Mouse (Mus musculus) neural tube, embryonic 15.5 days (tissue): ENCODE results near the gene Rrbp1. TPM values are rescaled to one million over a fixed set of nuclear protein-coding genes. Genes with fewer than 3 reads are reported as not detected.

Experiments
- ATAC-seq: fragments of 200-750 bp; cut with Nextera tagmentation; 2 replicates; pipeline ENCODE4 v1.8.0; 2017; ENCODE audit warnings: mild to moderate bottlenecking, moderate TSS enrichment, moderate library complexity; ENCODE audit not compliant: low FRiP score
- H3K27ac ChIP-seq: fragments of 300-500 bp; sonication (generic); replicated peaks from 2 replicates; pipeline ENCODE4 v1.5.1; 2015; ENCODE audit warnings: mild to moderate bottlenecking, inconsistent platforms
- H3K27me3 ChIP-seq: fragments of 300-500 bp; sonication (generic); replicated peaks from 2 replicates; pipeline ENCODE4 v1.6.1; 2015; ENCODE audit warnings: inconsistent platforms
- H3K36me3 ChIP-seq: fragments of 300-500 bp; sonication (generic); 2 replicates; pipeline ENCODE4 v1.6.1; 2015; ENCODE audit warnings: inconsistent platforms
- H3K4me1 ChIP-seq: fragments of 300-500 bp; sonication (generic); 2 replicates; pipeline ENCODE4 v1.6.1; 2015; ENCODE audit warnings: inconsistent platforms
- H3K4me2 ChIP-seq: fragments of 300-500 bp; sonication (generic); 2 replicates; pipeline ENCODE4 v1.6.1; 2015; ENCODE audit warnings: inconsistent platforms, mild to moderate bottlenecking, moderate library complexity
- H3K4me3 ChIP-seq: fragments of 300-500 bp; sonication (generic); replicated peaks from 2 replicates; pipeline ENCODE4 v1.5.1; 2015; ENCODE audit warnings: mild to moderate bottlenecking, inconsistent platforms
- H3K9ac ChIP-seq: fragments of 300-500 bp; sonication (generic); replicated peaks from 2 replicates; pipeline ENCODE4 v1.6.1; 2015; ENCODE audit warnings: mild to moderate bottlenecking, inconsistent platforms
- H3K9me3 ChIP-seq: fragments of 300-500 bp; sonication (generic); replicated peaks from 2 replicates; pipeline ENCODE4 v1.6.1; 2016; ENCODE audit warnings: inconsistent platforms
- WGBS: fragments of 180-500 bp; shearing (Covaris S2); methylation state at CpG from one replicate; pipeline ENCODE4 v1.1.7; 2015; ENCODE audit warnings: mixed read lengths; 5-methylcytosine and 5-hydroxymethylcytosine counted together
- polyA plus RNA-seq: library from polyadenylated mRNA; unstranded; fragments of >200 nt; fragmentation: Nextera tagmentation; extraction: Ambion mirVana; gene quantifications from 2 replicates; pipeline ENCODE4 v1.2.1, GENCODE M21; 2015

Rrbp1 gene
- polyA plus RNA-seq, 1 experiment from 2014 or later = 38.6 TPM

DNA sequence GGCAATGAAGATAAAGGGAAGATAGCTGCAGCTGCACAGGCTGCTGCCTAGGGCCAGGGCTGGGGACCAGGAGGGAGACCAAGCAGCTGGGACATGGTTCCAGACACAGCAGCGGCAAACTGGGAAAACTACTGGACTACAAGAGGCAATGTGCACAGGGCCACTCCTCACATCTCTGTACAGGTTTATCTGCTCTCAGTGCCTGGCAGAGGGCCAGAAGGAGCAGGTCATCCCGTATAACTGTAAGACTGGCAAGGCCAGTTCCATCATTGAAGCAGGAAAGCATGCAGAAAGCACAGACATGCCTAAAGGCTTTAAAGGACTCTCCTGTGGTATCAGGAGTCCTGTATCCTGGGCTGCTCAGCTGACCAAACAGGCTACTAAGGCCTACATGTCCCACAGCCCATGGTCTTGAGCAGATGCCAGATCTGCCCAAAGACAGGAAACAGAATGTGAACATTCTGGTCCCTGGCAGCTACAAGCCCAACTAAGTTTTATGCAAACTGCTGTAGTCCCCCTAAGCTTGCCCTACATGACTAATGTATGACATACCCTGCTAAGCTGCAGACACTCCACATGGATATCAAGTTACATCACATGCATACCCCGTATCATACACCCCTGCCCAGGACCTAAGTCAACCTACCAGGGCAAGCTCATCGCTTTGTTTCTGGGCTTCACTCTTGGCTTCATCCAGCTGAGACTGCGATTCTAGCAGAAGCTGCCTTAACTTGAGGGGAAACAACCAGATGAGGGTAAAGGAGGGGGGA lies 59.3 kb downstream of the Rrbp1 start:
- H3K9ac ChIP-seq = no peak overlapping the region
- H3K4me2 ChIP-seq = no peak overlapping the region
- H3K36me3 ChIP-seq = peaks cover 90% of the 10 kb centered on the region
- no peak for ATAC-seq
- 91% methylated on average over 5 of the region's 5 CpGs for WGBS
- H3K9me3 ChIP-seq = no peaks in the 10 kb centered on the region
- no peak overlapping the region for H3K27ac ChIP-seq
- no peaks in the 10 kb centered on the region for H3K4me1 ChIP-seq
- H3K4me3 ChIP-seq = no peak overlapping the region
- no peaks in the 10 kb centered on the region for H3K27me3 ChIP-seq

DNA sequence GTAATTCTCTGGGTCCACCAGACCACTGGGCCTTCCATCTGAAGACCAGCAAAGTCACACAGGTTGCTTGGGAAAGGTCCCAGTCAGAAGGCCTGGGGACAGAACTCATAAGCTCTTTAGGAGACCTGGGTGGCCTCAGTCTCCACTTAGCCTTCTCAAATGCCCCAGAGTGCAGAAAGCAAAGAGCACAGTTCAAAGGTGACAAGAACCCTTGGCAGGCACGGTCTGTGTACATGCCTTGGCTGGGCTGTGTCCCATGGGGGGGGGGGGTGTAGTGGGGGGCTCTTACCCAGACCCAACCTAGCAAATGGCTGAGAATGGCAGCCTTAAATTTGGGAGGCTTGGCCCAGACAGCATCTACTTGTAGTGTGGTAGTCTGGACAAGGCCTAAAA lies 60.0 kb downstream of the Rrbp1 start:
- H3K9ac ChIP-seq = no peak overlapping the region
- H3K27ac ChIP-seq = no peak overlapping the region
- no peaks in the 10 kb centered on the region for H3K9me3 ChIP-seq
- 89% methylated on average over 1 of the region's 1 CpGs for WGBS
- H3K36me3 ChIP-seq = peaks cover 89% of the 10 kb centered on the region
- H3K27me3 ChIP-seq = no peaks in the 10 kb centered on the region
- H3K4me3 ChIP-seq = no peak overlapping the region
- H3K4me2 ChIP-seq = no peak overlapping the region
- H3K4me1 ChIP-seq = no peaks in the 10 kb centered on the region
- ATAC-seq = no peak

DNA sequence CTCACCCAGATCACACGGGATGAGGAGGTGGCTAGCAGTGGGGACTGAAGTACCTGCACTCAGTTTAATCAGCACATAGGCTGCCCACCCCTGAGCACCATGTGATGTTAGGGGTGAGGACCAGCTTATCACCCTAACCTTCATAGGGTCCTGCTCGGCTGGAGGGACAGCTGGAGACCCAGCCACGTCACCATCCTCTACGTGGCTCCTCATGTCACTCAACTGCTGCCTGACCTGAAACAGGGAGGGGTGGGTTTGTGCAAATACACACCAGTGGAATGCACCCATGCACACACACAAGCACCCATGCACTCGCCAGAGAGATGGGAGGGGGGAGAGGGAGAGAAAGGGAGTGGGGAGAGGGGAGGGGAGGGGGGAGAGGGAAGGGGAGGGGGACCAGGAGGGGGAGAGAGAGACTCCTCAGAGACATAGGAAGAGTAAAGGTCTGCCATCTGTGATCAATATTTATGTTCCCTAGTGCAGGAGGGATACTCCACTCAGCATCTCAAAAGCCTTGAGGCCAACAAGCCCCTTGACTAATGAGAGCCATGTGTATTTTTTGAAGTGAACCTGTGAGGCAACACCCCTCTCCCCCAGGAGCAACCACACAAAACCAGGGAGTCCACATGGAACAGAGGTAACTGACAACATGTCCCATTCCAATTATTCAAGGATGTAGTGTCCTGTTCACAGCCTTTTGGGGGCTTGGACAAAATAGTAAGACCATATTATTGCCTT lies 60.6 kb downstream of the Rrbp1 start:
- WGBS = 94% methylated on average over 5 of the region's 5 CpGs
- no peak overlapping the region for H3K4me2 ChIP-seq
- H3K9me3 ChIP-seq = no peaks in the 10 kb centered on the region
- no peaks in the 10 kb centered on the region for H3K27me3 ChIP-seq
- H3K4me3 ChIP-seq = no peak overlapping the region
- H3K4me1 ChIP-seq = no peaks in the 10 kb centered on the region
- H3K9ac ChIP-seq = no peak overlapping the region
- H3K36me3 ChIP-seq = peaks cover 91% of the 10 kb centered on the region
- H3K27ac ChIP-seq = no peak overlapping the region
- no peak for ATAC-seq

DNA sequence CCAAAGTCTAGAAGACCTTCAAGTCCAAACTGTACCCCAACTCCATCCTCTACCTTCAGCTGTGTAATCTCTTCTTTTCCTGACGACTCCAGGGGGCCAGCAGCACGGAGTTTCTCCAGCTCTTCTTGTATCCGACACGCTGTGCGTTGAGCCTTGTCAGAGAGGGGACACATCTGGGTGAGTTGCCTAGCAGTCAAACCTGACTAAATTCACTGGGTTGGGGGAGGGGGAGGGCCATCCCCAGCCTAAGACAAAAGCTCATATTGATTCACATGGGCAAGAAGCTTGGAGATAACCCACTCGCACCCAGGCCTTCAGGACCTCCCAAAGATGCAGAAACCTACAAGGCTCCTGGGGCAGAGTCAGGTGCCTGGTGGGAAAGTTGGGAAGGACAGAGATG lies 61.8 kb downstream of the Rrbp1 start:
- H3K36me3 ChIP-seq = peaks cover 88% of the 10 kb centered on the region
- no peak for ATAC-seq
- no peak overlapping the region for H3K27ac ChIP-seq
- no peaks in the 10 kb centered on the region for H3K27me3 ChIP-seq
- H3K9ac ChIP-seq = no peak overlapping the region
- 94% methylated on average over 6 of the region's 6 CpGs for WGBS
- no peaks in the 10 kb centered on the region for H3K4me1 ChIP-seq
- H3K4me3 ChIP-seq = no peak overlapping the region
- H3K9me3 ChIP-seq = no peaks in the 10 kb centered on the region
- no peak overlapping the region for H3K4me2 ChIP-seq

DNA sequence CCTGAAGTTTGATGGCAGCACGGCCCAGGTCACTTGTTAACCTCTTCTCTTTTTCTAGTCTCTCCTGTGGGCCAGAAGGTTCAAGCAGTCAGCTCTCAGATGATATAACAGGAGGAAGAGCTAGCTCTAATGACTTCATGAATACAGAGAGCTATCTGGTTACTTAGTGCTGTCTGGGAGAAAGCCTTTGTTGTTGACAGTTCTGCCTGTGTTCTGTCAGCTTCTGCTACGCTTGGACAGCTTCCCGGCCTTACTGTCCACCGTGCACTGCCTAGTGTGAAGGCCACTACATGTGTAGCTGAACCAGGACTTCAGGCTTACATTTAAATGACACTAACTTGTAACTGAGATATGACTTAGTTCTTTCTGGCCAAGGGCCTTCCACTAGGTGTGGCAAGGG lies 62.6 kb downstream of the Rrbp1 start:
- H3K9me3 ChIP-seq = no peaks in the 10 kb centered on the region
- 86% methylated on average over 4 of the region's 4 CpGs for WGBS
- no peak overlapping the region for H3K27ac ChIP-seq
- no peak for ATAC-seq
- H3K4me2 ChIP-seq = no peak overlapping the region
- no peak overlapping the region for H3K4me3 ChIP-seq
- peaks cover 86% of the 10 kb centered on the region for H3K36me3 ChIP-seq
- H3K9ac ChIP-seq = no peak overlapping the region
- H3K27me3 ChIP-seq = no peaks in the 10 kb centered on the region
- no peaks in the 10 kb centered on the region for H3K4me1 ChIP-seq

DNA sequence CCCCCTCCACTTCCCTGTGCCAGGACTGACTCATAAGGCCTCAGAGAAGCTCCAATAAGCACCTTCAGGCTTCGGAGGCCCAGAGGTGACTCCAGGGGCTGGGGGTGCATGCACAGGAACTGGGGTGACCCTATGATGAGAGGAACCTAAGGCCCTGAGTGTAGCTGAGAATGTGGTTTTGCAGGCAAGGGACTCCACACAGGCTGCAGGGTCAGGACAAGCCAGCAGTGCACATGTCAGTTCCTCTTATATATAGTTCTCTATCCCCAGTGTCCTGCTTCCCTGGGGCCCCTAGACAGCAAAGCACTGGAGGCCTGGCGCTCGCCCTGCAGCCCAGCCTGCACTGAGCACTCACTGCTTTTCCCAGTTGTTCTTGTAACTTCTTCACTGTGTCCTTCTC lies 63.1 kb downstream of the Rrbp1 start:
- Histone ChIP-seq H3K27me3 (no peaks in the 10 kb centered on the region), H3K9ac (no peak overlapping the region), H3K4me1 (no peaks in the 10 kb centered on the region), H3K4me3 (no peak overlapping the region), H3K36me3 (peaks cover 85% of the 10 kb centered on the region), H3K9me3 (no peaks in the 10 kb centered on the region), H3K27ac (no peak overlapping the region), H3K4me2 (no peak overlapping the region)
- no peak for ATAC-seq
- 93% methylated on average over 3 of the region's 3 CpGs for WGBS

DNA sequence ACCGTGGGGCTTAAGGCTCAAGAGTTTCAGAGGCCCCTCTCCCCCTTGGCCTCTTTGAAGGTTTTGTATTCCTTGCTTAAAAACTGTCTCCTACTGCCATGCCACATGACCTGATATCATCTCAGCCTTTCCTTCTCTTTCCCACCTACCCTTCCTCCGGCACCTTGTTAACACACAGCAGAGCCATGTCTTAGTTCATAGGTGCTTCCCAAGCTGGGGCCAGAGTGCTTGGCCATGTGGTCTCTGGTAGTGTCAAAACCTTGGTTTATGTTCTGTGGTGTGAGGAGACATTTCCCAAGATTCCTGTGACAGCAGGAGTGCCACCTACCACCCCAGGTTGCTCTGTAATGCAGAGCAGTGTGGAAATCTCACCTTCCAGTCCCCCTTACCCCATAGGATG lies 64.7 kb downstream of the Rrbp1 start:
- Histone ChIP-seq H3K9me3 (no peaks in the 10 kb centered on the region), H3K9ac (no peak overlapping the region), H3K4me1 (no peaks in the 10 kb centered on the region), H3K4me2 (no peak overlapping the region), H3K4me3 (no peak overlapping the region), H3K36me3 (peaks cover 77% of the 10 kb centered on the region), H3K27me3 (no peaks in the 10 kb centered on the region), H3K27ac (no peak overlapping the region)
- no peak for ATAC-seq
- 98% methylated on average over 2 of the region's 2 CpGs for WGBS

DNA sequence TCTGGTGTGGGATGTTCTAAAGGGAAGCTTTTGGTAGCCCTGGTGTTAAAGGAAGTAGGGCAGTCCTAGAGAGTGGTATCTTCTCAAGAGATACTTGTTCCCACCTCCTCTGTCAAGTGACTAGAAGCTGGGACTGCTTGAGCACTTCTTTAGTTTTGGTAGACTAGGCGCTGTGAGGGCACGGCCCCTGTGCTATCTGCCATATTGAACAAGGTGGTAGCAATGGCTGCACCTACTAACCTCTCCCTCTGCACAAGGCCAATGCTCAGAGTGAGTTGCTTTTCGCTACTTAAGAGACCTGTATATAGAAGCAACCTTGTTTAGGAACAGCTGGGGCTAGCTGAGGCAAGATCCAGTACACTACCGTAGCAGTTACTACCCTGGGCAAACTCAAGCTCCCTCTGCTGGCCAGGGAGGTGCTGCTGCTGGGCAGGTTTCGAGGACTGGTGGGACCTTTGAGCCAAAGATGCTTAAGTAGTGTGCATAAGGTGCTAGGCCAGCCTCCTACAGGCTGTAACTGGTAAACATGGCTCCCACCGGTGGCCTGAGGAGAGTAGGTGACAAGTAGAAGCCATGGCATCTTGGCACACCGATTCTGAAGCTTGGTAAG lies 65.5 kb downstream of the Rrbp1 start:
- H3K36me3 ChIP-seq = peaks cover 78% of the 10 kb centered on the region
- no peak overlapping the region for H3K9ac ChIP-seq
- H3K4me2 ChIP-seq = no peak overlapping the region
- H3K27me3 ChIP-seq = no peaks in the 10 kb centered on the region
- no peak overlapping the region for H3K27ac ChIP-seq
- no peak overlapping the region for H3K4me3 ChIP-seq
- H3K9me3 ChIP-seq = no peaks in the 10 kb centered on the region
- no peaks in the 10 kb centered on the region for H3K4me1 ChIP-seq
- ATAC-seq = no peak
- WGBS = 93% methylated on average over 7 of the region's 7 CpGs

DNA sequence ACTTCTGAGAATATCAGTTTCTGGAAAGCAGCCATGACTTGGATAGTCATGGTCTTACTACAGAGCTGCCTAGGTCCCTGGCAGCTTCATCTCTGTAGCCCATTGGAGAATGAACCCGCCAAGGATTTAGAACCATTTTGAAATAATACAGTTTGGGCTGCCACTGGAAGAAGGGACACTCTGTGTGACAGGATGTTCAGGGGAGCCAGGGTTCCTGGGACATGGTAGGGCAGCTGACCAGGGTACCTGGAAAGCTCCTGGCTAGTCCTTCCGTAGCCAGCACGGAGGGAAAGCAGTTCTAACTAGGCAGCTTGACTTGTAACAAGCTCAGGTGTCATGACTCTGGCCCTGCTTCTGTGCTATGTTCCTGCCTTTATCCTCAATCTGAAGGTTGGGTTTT lies 66.3 kb downstream of the Rrbp1 start:
- 95% methylated on average over 3 of the region's 3 CpGs for WGBS
- no peaks in the 10 kb centered on the region for H3K9me3 ChIP-seq
- no peak for ATAC-seq

DNA sequence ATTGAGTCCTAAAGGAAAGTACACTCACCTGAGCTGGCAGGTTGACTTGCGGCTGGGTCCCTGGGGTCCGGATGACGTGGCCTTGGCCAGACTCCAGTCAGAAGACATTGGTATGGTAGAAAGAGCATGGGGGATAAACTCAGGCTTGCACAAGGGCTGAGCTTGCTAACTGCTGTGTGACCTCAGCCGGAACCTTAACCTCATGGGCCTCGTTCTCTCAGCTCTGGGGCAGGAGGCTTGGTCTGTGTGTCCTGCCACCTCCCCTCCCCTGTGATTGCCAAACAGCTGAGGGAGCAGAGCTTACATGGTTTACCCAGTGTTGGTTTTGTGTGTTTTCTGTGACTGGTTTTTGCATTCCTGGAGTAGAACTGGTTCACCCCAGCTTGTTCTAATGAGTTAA lies 70.7 kb downstream of the Rrbp1 start:
- ATAC-seq = no peak

More for the DNA sequence above, 66.3 kb downstream of the Rrbp1 start:
- Histone ChIP-seq H3K27ac (no peak overlapping the region), H3K27me3 (no peaks in the 10 kb centered on the region), H3K36me3 (peaks cover 81% of the 10 kb centered on the region), H3K4me1 (no peaks in the 10 kb centered on the region), H3K4me2 (no peak overlapping the region), H3K9ac (no peak overlapping the region), H3K4me3 (no peak overlapping the region)

DNA sequence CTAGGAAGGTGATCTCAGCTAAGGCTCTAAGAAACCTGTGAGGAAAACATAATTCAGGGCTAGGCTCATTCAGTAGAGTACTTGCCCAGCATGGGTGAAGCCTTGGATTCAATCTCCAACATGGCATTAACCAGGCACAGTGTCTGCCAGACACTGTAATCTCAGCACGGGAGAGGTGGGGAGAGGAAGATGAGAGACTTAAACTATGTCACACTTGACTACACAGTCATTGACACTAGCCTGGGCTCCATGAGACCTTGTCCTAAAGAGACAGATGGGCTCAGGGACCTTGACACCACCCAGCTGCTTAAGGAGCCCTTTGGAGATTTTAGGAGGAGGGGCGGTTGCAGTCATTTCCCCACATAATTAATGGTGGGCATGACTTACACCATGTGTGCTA lies 73.2 kb downstream of the Rrbp1 start:
- peaks cover 26% of the 10 kb centered on the region for H3K36me3 ChIP-seq
- 0 out of 2 replicates have a peak, but pooled peaks cover 3% of the 10 kb centered on the region for H3K4me1 ChIP-seq
- ATAC-seq = no peak
- no peaks in the 10 kb centered on the region for H3K9me3 ChIP-seq
- H3K27me3 ChIP-seq = no peaks in the 10 kb centered on the region
- no peak overlapping the region for H3K9ac ChIP-seq
- WGBS = 54% methylated on average over 2 of the region's 2 CpGs
- H3K27ac ChIP-seq = no peak overlapping the region
- no peak overlapping the region for H3K4me2 ChIP-seq
- no peak overlapping the region for H3K4me3 ChIP-seq

More for the DNA sequence above, 70.7 kb downstream of the Rrbp1 start:
- Histone ChIP-seq H3K27ac (no peak overlapping the region), H3K4me1 (0 out of 2 replicates have a peak, but pooled peaks cover 3% of the 10 kb centered on the region), H3K4me2 (no peak overlapping the region), H3K4me3 (no peak overlapping the region), H3K9ac (no peak overlapping the region), H3K27me3 (no peaks in the 10 kb centered on the region), H3K36me3 (peaks cover 45% of the 10 kb centered on the region), H3K9me3 (no peaks in the 10 kb centered on the region)
- WGBS = 91% methylated on average over 5 of the region's 5 CpGs

DNA sequence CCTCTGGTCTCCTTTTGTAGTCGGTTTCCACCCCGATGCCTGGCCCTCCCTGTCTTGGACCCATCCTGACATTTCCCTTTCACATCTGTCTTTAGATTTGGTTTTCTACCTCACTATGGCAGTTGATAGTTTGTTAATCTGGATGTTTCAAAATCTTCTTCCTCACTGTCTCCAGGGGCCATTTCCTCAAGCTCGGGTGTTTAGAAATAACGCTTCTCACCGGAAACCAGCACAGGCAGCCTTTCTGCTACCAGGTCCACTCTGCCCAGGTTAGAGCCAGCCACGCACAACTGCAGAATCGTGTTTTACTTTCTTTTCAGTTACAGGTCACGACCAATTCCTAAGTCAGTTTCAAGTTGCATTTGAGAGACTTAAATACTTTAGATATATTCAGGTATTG lies 76.6 kb downstream of the Rrbp1 start:
- no peak for ATAC-seq
- Histone ChIP-seq H3K9me3 (no peaks in the 10 kb centered on the region), H3K27ac (no peak overlapping the region), H3K4me2 (no peak overlapping the region), H3K36me3 (0 out of 2 replicates have a peak, but pooled peaks cover under 1% of the 10 kb centered on the region), H3K9ac (no peak overlapping the region), H3K4me1 (peaks cover 11% of the 10 kb centered on the region; the same call in 1 of the 2 replicates), H3K4me3 (no peak overlapping the region), H3K27me3 (no peaks in the 10 kb centered on the region)
- WGBS = 91% methylated on average over 8 of the region's 8 CpGs
